Mouse (Mus musculus) stomach, postnatal 0 days (tissue): ENCODE results near the gene Tomm5.

Source experiments
- CTCF ChIP-seq: IDR thresholded peaks from 2 replicates; pipeline ENCODE4 v1.5.1; 2016; ENCODE audit warnings: antibody characterized with exemption, low read depth, mild to moderate bottlenecking, moderate library complexity
- EP300 ChIP-seq: optimal IDR thresholded peaks from 2 replicates; pipeline ENCODE3; 2016; ENCODE audit warnings: antibody characterized with exemption

DNA sequence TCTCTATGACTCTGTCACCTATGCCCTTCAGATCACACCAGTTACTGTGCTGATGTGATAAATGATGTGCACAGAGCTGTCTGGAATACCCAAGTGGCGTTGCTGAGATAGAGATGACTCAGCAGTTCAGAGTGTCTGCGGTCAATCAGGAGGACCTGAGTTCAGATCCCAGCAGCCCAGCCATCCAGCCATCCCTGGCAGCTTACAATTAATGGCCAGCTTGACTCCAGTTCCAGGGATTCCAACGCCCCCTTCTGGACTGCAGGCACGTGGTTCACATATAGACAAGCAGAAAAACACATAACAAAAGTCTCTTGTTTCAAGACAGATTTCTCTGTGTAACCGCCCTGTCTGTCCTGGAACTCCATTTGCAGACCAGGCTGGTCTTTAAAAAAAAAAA is 1.5 kb downstream of the Tomm5 start:
- peak; percentile 32 for TF ChIP-seq CTCF
- TF ChIP-seq EP300 = no peak
